8 mouse cellular contexts compared by ENCODE assay signal in the genomic region with DNA sequence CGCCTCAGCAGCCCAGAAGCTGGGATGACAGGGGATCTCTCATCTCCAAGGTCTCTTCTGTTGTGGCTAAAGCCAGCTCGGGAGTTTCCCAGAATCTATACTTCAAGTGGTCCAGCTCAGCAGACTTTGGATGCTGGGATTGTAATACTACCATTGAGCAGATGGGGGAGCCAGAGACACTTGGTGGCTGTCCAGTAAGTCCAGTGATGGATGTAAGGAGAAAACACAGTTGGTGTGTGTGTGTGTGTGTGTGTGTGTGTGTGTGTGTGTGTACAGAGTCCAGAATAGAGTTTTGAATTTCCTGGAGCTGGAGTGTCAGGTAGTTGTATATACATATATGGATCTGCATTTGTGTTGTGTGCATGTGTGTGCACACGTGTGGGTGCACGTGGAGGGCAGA. TPM values are rescaled to one million over a fixed set of nuclear protein-coding genes. Genes with fewer than 3 reads are reported as not detected.
DNase-seq lines count a peak whose midpoint lies in the region; TF ChIP-seq lines count a peak whose summit lies in the region.
"Had no signal": no experiment of that assay in that cellular context is flagged by ENCODE, and none has a peak within 500 bp of the region (broad histone marks: within the 10 kb centered on the region; RNA-seq: fewer than 3 reads in every experiment).

No protein-coding gene starts in this region.

- H3K4me3 ChIP-seq in ES-E14 (ENCODE audit: insufficient read depth in 1 of 2, low read depth in 1 of 2, low read length in 2 of 2, poor library complexity in 1 of 2, severe bottlenecking in 1 of 2): no peak overlapping the region
- H3K4me3 ChIP-seq: lung, embryonic 15.5 days had no signal

- no peaks in the 10 kb centered on the region for H3K9me3 ChIP-seq in ES-E14 (ENCODE audit: control insufficient read depth, insufficient read depth, low read depth, low read length)
- H3K9me3 ChIP-seq: lung, embryonic 15.5 days had no signal

- no peak overlapping the region for H3K9ac ChIP-seq in ES-E14 (ENCODE audit: insufficient read depth, low read depth, low read length, poor library complexity, severe bottlenecking)
- H3K9ac ChIP-seq: lung, embryonic 15.5 days had no signal

- DNase-seq in A20 (ENCODE audit: low read depth, low spot score) (peak; percentile 61), ES-E14 (ENCODE audit: low read depth, low spot score) (peak; percentile 48)
- peak; percentile 72 to 77 for DNase-seq in cerebellum, adult 18-20 months
- peak; percentile 10 to 12 for DNase-seq in gastrocnemius, adult 8-10 months (ENCODE audit: low spot score in 2 of 2)
- peak; percentile 78 for DNase-seq in layer of hippocampus, adult 9-10 months (ENCODE audit: low spot score)
- peak; percentile 85 for DNase-seq in lung, postnatal 10 days
- peak; percentile 70 for DNase-seq in right cerebral cortex, postnatal 25 days

- H3K4me1 ChIP-seq in ES-E14 (ENCODE audit: control insufficient read depth in 2 of 2, insufficient read depth in 2 of 2, low read length in 2 of 2, poor library complexity in 1 of 2): no peaks in the 10 kb centered on the region
- H3K4me1 ChIP-seq: lung, embryonic 15.5 days had no signal

- no peaks in the 10 kb centered on the region for H3K36me3 ChIP-seq in ES-E14 (ENCODE audit: control insufficient read depth, insufficient read depth, low read length, poor library complexity, severe bottlenecking)
- H3K36me3 ChIP-seq: lung, embryonic 15.5 days had no signal

- in situ Hi-C loops in ES-E14 (cut with MboI; ENCODE audit: low sequenced_read_pairs in 2 of 2, unreplicated experiment in 2 of 2): no loop called here

- H3K27ac ChIP-seq in ES-E14 (ENCODE audit: insufficient read depth, low read depth, low read length, poor library complexity, severe bottlenecking): no peak overlapping the region
- H3K27ac ChIP-seq: lung, embryonic 15.5 days had no signal

TF ChIP-seq in ES-E14, 5 proteins besides CTCF, POLR2A, EP300 and RAD21:
- TF ChIP-seq ZC3H11A (IDR thresholded peaks at IDR 0.05; ENCODE audit: borderline replicate concordance, low read depth, low read length) (peak; percentile 78; the same call in 1 of the 2 replicates), CHD2 (IDR thresholded peaks at IDR 0.05; ENCODE audit: low read depth, low read length) (no peak)

RNA-seq across cellular contexts. Expression of a gene that starts 32.9 kb away (rescaled TPM):
- total RNA-seq in ES-E14 (2012; rRNA removed): under 0.01 TPM in 1 of 2 replicates, not detected in the other
- not detected for total RNA-seq in gastrocnemius, adult 8-10 months (2022)

Comparison
In these comparisons a context has a peak if more than half of its experiments do, and no peak if none do; other contexts are left out.
1. DNase-seq: peak in every context shown above with its lines; median percentile 85 in lung, postnatal 10 days; 78 in layer of hippocampus, adult 9-10 months; 74 in cerebellum, adult 18-20 months; 70 in right cerebral cortex, postnatal 25 days; 61 in A20; 48 in ES-E14; 11 in gastrocnemius, adult 8-10 months.